Mouse (Mus musculus) ovary, postnatal 14 days (tissue): ENCODE results near the gene Tango6.
"Not testable (repeated sequence)": the region's sequence is repeated elsewhere in the genome, so short reads cannot be mapped to it uniquely, and the experiment has no call there.

Experiments used
- DNase-seq: peaks from one replicate; pipeline ENCODE4 v3.0.0; 2022; ENCODE audit warnings: low spot score

Tango6 gene

GRCm38 (mm10) chr8:106761867-106762523, 79.1 kb downstream of the Tango6 start:
- no peak for DNase-seq

GRCm38 (mm10) chr8:106764529-106764928, 81.7 kb downstream of the Tango6 start:
- DNase-seq, result no peak

GRCm38 (mm10) chr8:106765570-106765969, 82.7 kb downstream of the Tango6 start:
- DNase-seq, result no peak

- no peak for DNase-seq
Measured at GRCm38 (mm10) chr8:106766736-106767135, 83.9 kb downstream of the Tango6 start.

GRCm38 (mm10) chr8:106769147-106769805, 86.4 kb downstream of the Tango6 start:
- DNase-seq, result no peak

- DNase-seq, result no peak
Measured at GRCm38 (mm10) chr8:106770596-106771179, 87.8 kb downstream of the Tango6 start.

- no peak for DNase-seq
Measured at GRCm38 (mm10) chr8:106772094-106772493, 89.2 kb downstream of the Tango6 start.

- no peak for DNase-seq
Measured at GRCm38 (mm10) chr8:106772501-106772900, 89.6 kb downstream of the Tango6 start.

- no peak for DNase-seq
Measured at GRCm38 (mm10) chr8:106774567-106775320, 91.9 kb downstream of the Tango6 start.

- DNase-seq, result no peak
Measured at GRCm38 (mm10) chr8:106789623-106790022, 106.8 kb downstream of the Tango6 start.

- DNase-seq, result no peak
Measured at GRCm38 (mm10) chr8:106794820-106795219, 112.0 kb downstream of the Tango6 start.

GRCm38 (mm10) chr8:106799821-106800220, 117.0 kb downstream of the Tango6 start:
- DNase-seq, result no peak

- DNase-seq, result no peak
Measured at GRCm38 (mm10) chr8:106801261-106801660, 118.4 kb downstream of the Tango6 start.

GRCm38 (mm10) chr8:106802384-106803137, 119.7 kb downstream of the Tango6 start:
- not testable (repeated sequence) for DNase-seq

GRCm38 (mm10) chr8:106805859-106806258, 123.0 kb downstream of the Tango6 start:
- no peak for DNase-seq

- no peak for DNase-seq
Measured at GRCm38 (mm10) chr8:106807461-106807860, 124.6 kb downstream of the Tango6 start.

- DNase-seq, result no peak
Measured at GRCm38 (mm10) chr8:106809726-106810125, 126.9 kb downstream of the Tango6 start.

GRCm38 (mm10) chr8:106810406-106810805, 127.5 kb downstream of the Tango6 start:
- no peak for DNase-seq

- DNase-seq, result no peak
Measured at GRCm38 (mm10) chr8:106812560-106812959, 129.7 kb downstream of the Tango6 start.

- no peak for DNase-seq
Measured at GRCm38 (mm10) chr8:106816431-106817170, 133.7 kb downstream of the Tango6 start.

- no peak for DNase-seq
Measured at GRCm38 (mm10) chr8:106817171-106817545, 134.3 kb downstream of the Tango6 start.
